Mouse (Mus musculus) spleen, embryonic (tissue): Measurements from ENCODE around the gene Cfd.

Source experiments
- CTCF ChIA-PET: fragments of 350-600 bp; sonication (Branson Sonifier 250); formaldehyde crosslinking; loops from one replicate; lab custom pipeline; 2022; lab: Charles Lee

Cfd gene

GRCm38 (mm10) chr10:79890670-79891069, at the start of gene Cfd:
Gene Cfd, plus strand, starts transcription at chr10:79890853.
- CTCF ChIA-PET, result interaction anchor here (1.2 kb wide), 1 partner anchor 30 kb away, joined by 3 read pairs; no protein-coding TSS in a partner anchor

- CTCF ChIA-PET, result interaction anchor here (0.6 kb wide), 1 partner anchor 72 kb away, joined by 8 read pairs; no protein-coding TSS in a partner anchor
Observed at GRCm38 (mm10) chr10:79842322-79842721, 48.3 kb upstream of the Cfd start.

- CTCF ChIA-PET, result no interaction called here
Observed at GRCm38 (mm10) chr10:79843476-79843875, 47.2 kb upstream of the Cfd start.

- CTCF ChIA-PET, result interaction anchor here (0.5 to 0.9 kb wide), 2 partner anchors 12 to 134 kb away, joined by 6 to 12 read pairs; no protein-coding TSS in a partner anchor
Observed at GRCm38 (mm10) chr10:79846553-79846952, 44.1 kb upstream of the Cfd start.

- CTCF ChIA-PET, result interaction anchor here (0.5 kb wide), 1 partner anchor 81 kb away, joined by 3 read pairs; no protein-coding TSS in a partner anchor
Observed at GRCm38 (mm10) chr10:79849941-79850628, 40.6 kb upstream of the Cfd start.

- CTCF ChIA-PET, result interaction anchor here (0.6 kb wide), 2 partner anchors 159 to 579 kb away, joined by 6 to 11 read pairs; no protein-coding TSS in a partner anchor
Observed at GRCm38 (mm10) chr10:79851653-79852052, 39.0 kb upstream of the Cfd start.

- CTCF ChIA-PET, result interaction anchor here (0.6 kb wide), 2 partner anchors 160 to 579 kb away, joined by 6 to 11 read pairs; no protein-coding TSS in a partner anchor
Observed at GRCm38 (mm10) chr10:79852107-79852789, 38.4 kb upstream of the Cfd start.

GRCm38 (mm10) chr10:79852827-79853226, 37.8 kb upstream of the Cfd start:
- CTCF ChIA-PET, result no interaction called here

GRCm38 (mm10) chr10:79853392-79853791, 37.3 kb upstream of the Cfd start:
- CTCF ChIA-PET, result interaction anchor here (0.5 kb wide), 1 partner anchor 1732 kb away, joined by 3 read pairs; no protein-coding TSS in a partner anchor

- CTCF ChIA-PET, result interaction anchor here (0.5 to 0.6 kb wide), 2 partner anchors 1412 to 1731 kb away, joined by 3 read pairs; no protein-coding TSS in a partner anchor
Observed at GRCm38 (mm10) chr10:79853860-79854795, 36.5 kb upstream of the Cfd start, which contains the start of gene Ptbp1. Gene Ptbp1, plus strand, starts transcription at chr10:79854427.

GRCm38 (mm10) chr10:79854801-79855541, 35.7 kb upstream of the Cfd start:
- CTCF ChIA-PET, result no interaction called here

- CTCF ChIA-PET, result interaction anchor here (0.7 kb wide), 1 partner anchor 45 kb away, joined by 3 read pairs; no protein-coding TSS in a partner anchor
Observed at GRCm38 (mm10) chr10:79855558-79856184, 35.0 kb upstream of the Cfd start.

- CTCF ChIA-PET, result interaction anchor here (0.7 kb wide), 1 partner anchor 45 kb away, joined by 3 read pairs; no protein-coding TSS in a partner anchor
Observed at GRCm38 (mm10) chr10:79856280-79856679, 34.4 kb upstream of the Cfd start.

- CTCF ChIA-PET, result interaction anchor here (0.5 kb wide), 1 partner anchor 101 kb away, joined by 3 read pairs; no protein-coding TSS in a partner anchor
Observed at GRCm38 (mm10) chr10:79856704-79857451, 33.8 kb upstream of the Cfd start.

GRCm38 (mm10) chr10:79857452-79857811, 33.2 kb upstream of the Cfd start:
- CTCF ChIA-PET, result no interaction called here

- CTCF ChIA-PET, result no interaction called here
Observed at GRCm38 (mm10) chr10:79857894-79858293, 32.8 kb upstream of the Cfd start.

- CTCF ChIA-PET, result interaction anchor here (0.6 kb wide), 1 partner anchor 25 kb away, joined by 3 read pairs; no protein-coding TSS in a partner anchor
Observed at GRCm38 (mm10) chr10:79858416-79859074, 32.1 kb upstream of the Cfd start.

GRCm38 (mm10) chr10:79859116-79859515, 31.5 kb upstream of the Cfd start:
- CTCF ChIA-PET, result interaction anchor here (0.6 kb wide), 1 partner anchor 25 kb away, joined by 3 read pairs; no protein-coding TSS in a partner anchor
